Mouse (Mus musculus): Measurements from ENCODE around the gene Abo.
"Not testable (repeated sequence)": the region's sequence is repeated elsewhere in the genome, so short reads cannot be mapped to it uniquely, and the experiment has no call there.

DNA sequence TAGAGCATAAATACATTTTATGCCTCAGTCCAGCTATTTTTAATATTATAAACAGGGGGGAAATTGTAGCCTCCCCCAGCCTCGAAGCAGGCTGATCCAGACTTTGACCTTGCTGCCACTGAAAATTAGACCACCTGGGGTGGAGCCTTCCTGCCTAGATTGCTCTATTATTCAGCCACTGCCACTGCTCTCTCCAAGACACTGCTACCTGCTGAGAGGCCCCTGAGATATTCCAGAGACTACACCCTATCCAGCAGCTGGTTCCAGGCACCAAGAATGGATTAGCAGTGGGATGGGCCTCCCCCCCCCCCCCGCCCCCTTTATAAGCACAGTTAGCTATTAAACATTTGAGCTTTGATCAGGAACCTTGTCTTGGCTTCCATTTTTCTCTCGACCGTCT lies 21.4 kb upstream of the Abo start:
- TF ChIP-seq CTCF (IDR thresholded peaks at IDR 0.05; ENCODE audit: low read depth, low read length); POLR2A (IDR thresholded peaks at IDR 0.05; ENCODE audit: extremely low read depth, insufficient read depth, low read length): not testable (repeated sequence)

All from liver, adult 2 months (tissue).